Mouse (Mus musculus) CH12.LX (cell line): ENCODE results near the gene Trim7.

Experiments
- BHLHE40 ChIP-seq: IDR thresholded peaks from 2 replicates; pipeline ENCODE4 v1.6.1; 2011; ENCODE audit warnings: mild to moderate bottlenecking, low read depth, low read length, improper control_type of control experiment
- CTCF ChIP-seq, 2 experiments: IDR thresholded peaks in 1 of 2; conservative IDR thresholded peaks in 1 of 2; 2 replicates each; pipeline ENCODE4 v1.5.1; 2011 to 2012; ENCODE audit warnings: low read depth in 2 of 2, low read length in 2 of 2, improper control_type of control experiment in 1 of 2, inconsistent platforms in 1 of 2, mild to moderate bottlenecking in 1 of 2, moderate library complexity in 1 of 2
- EP300 ChIP-seq: IDR thresholded peaks from 2 replicates; pipeline ENCODE4 v1.6.1; 2011; ENCODE audit warnings: low read length, improper control_type of control experiment
- GABPA ChIP-seq: IDR thresholded peaks from 2 replicates; pipeline ENCODE4 v1.6.1; 2012; ENCODE audit warnings: low read depth, low read length, improper control_type of control experiment, inconsistent platforms; ENCODE audit not compliant: insufficient replicate concordance

- TF ChIP-seq CTCF (conservative IDR thresholded peaks at IDR 0.05 in 1 of 2, IDR thresholded peaks at IDR 0.05 in 1 of 2; ENCODE audit: low read depth in 2 of 2, low read length in 2 of 2) = no peak
- no peak for TF ChIP-seq BHLHE40
- no peak for TF ChIP-seq EP300
- TF ChIP-seq GABPA = no peak
Observed at GRCm38 (mm10) chr11:48795221-48795620, 30.7 kb upstream of the Trim7 start.
